Mouse (Mus musculus) adipose tissue, adult 10 weeks (tissue): ENCODE measurements around the gene Foxa1. TPM values are rescaled to one million over a fixed set of nuclear protein-coding genes. Genes with fewer than 3 reads are reported as not detected.

ENCODE experiments used
- polyA plus RNA-seq: library from polyadenylated mRNA; stranded (reverse); fragments of 350-450 nt; fragmentation: Illumina TruSeq; extraction: RNeasy Lipid Tissue Mini Kit (QIAGEN cat#74804); gene quantifications from one replicate; pipeline ENCODE4 v1.2.3, GENCODE M21; 2014; ENCODE audit warnings: low read depth, low replicate concordance

The Foxa1 gene
- polyA plus RNA-seq: not detected

DNA sequence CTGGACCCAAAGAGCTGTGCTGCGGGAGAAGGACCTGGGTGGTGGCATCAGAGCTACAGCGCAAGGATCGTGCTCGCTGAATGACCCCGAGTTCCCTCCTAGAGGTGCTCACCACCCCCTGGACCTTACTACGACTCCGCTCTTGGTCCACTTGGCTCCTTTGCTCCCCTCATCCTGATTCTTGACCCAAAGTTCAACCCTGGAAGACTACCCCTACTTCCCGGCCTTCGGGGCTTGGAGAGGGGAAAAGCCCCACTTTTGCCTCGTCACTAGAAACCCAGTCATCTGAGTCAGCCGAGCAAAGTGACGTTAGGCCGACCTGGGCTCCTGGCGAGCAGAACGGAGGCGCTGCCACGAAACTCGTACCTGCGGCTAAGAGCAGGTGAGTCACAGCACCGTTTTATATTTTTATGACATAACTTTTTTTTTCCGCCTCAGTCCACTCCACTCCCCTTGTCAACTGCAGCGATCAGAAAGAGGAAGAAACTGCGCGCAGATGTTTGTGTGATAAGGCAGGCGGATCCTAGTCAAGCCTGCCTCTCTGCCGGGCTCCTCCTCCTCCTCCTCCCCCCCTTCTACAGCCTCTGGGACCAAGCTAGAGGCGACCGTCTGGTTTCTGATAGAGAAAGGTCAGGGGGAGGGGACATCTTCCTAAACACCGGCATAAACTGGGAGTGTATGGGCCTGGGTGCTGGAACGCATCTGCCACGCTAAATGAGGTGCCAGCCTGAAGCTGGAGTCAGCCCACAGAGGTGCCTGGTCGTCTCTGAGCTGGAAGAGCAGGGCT, at the start of gene Foxa1:
Foxa1 (minus strand) TSS at position 502 of the 787 bp plus-strand sequence.

DNA sequence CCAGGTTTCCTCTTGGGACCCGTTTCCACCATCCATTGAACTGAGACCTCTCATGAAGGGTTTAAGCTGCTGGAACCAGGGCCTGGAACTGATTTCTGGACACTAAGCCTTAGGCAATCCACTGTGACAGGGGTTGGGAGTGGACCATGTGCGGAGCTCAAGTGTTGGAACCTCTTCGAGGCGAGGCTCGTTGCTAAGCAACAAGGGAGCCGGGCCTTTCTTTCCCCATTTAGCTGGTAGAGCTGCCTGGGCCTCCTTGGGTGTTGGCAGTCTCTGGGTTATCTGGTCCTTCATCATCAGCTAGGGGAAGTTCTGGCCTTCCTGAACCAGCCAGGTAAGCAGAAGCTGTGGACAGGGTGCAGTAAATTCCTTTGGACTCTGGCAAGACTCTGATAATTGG, 17.2 kb upstream of the Foxa1 start, which contains the start of gene Ttc6:
Ttc6 (plus strand) TSS at position 205 of the 400 bp plus-strand sequence.

Other genes with a start within 250 kb of the Foxa1 start
- 0.77 TPM for gene Ttc6, start 17.2 kb upstream of the Foxa1 start, polyA plus RNA-seq